Mouse (Mus musculus) activated CD4-positive, CD25-positive, alpha-beta regulatory T cell, adult 4 months (primary cell): ENCODE measurements at regions not wholly inside any gene's neighbourhood (a gene's known extent, or its start where the extent isn't known, plus 50 kb on each side); places are given as distances from the start of the nearest gene placed in this dataset.
A peak's percentile ranks its signal among the peaks of the same experiment; 100 is the strongest.

Source experiments
- ATAC-seq: one replicate; pipeline ENCODE4 v1.8.0; 2017

GRCm38 (mm10) chr1:60665329-60665728 lies 51.3 kb upstream of the Cd28 start:
- ATAC-seq: no peak

GRCm38 (mm10) chr1:60662301-60662986 lies 54.2 kb upstream of the Cd28 start:
- no peak for ATAC-seq

- no peak for ATAC-seq
Observed at GRCm38 (mm10) chr1:60661857-60662256, 54.7 kb upstream of the Cd28 start.

- ATAC-seq: no peak
Observed at GRCm38 (mm10) chr1:60659604-60660003, 57.0 kb upstream of the Cd28 start.

GRCm38 (mm10) chr1:60659041-60659440 lies 57.6 kb upstream of the Cd28 start:
- ATAC-seq: no peak

GRCm38 (mm10) chr1:60658383-60658782 lies 58.2 kb upstream of the Cd28 start:
- no peak for ATAC-seq

- no peak for ATAC-seq
Observed at GRCm38 (mm10) chr1:60657511-60657910, 59.1 kb upstream of the Cd28 start.

GRCm38 (mm10) chr1:60656976-60657375 lies 59.6 kb upstream of the Cd28 start:
- ATAC-seq: no peak

- ATAC-seq: no peak
Observed at GRCm38 (mm10) chr1:60655691-60656595, 60.7 kb upstream of the Cd28 start.

- ATAC-seq: no peak
Observed at GRCm38 (mm10) chr1:60655206-60655605, 61.4 kb upstream of the Cd28 start.

- ATAC-seq: peak; percentile 75
Observed at GRCm38 (mm10) chr1:60652570-60653011, 64.0 kb upstream of the Cd28 start.

GRCm38 (mm10) chr1:60650158-60650557 lies 66.4 kb upstream of the Cd28 start:
- no peak for ATAC-seq

- no peak for ATAC-seq
Observed at GRCm38 (mm10) chr1:60649303-60649850, 67.2 kb upstream of the Cd28 start.

- no peak for ATAC-seq
Observed at GRCm38 (mm10) chr1:60646828-60647227, 69.8 kb upstream of the Cd28 start.

GRCm38 (mm10) chr1:60646174-60646573 lies 70.4 kb upstream of the Cd28 start:
- no peak for ATAC-seq

- ATAC-seq: no peak
Observed at GRCm38 (mm10) chr1:60645176-60645575, 71.4 kb upstream of the Cd28 start.

GRCm38 (mm10) chr1:60642761-60643160 lies 73.8 kb upstream of the Cd28 start:
- ATAC-seq: no peak

GRCm38 (mm10) chr1:60642175-60642574 lies 74.4 kb upstream of the Cd28 start:
- ATAC-seq: no peak

- ATAC-seq: no peak
Observed at GRCm38 (mm10) chr1:60641324-60641764, 74.4 kb upstream of the Raph1 start.

GRCm38 (mm10) chr1:60639536-60639935 lies 72.6 kb upstream of the Raph1 start:
- ATAC-seq: no peak

GRCm38 (mm10) chr1:60639059-60639458 lies 72.2 kb upstream of the Raph1 start:
- no peak for ATAC-seq

- ATAC-seq: no peak
Observed at GRCm38 (mm10) chr1:60636802-60637452, 70.0 kb upstream of the Raph1 start.
